Mouse (Mus musculus) heart, adult 2 months (tissue): ENCODE measurements around the gene Camk1d. TPM values are rescaled to one million over a fixed set of nuclear protein-coding genes. Genes with fewer than 3 reads are reported as not detected.

ENCODE experiments used
- DNase-seq, 2 experiments: peaks; one replicate each; pipeline ENCODE4 v3.0.0; 2021
- H3K27ac ChIP-seq: fragments of 200-600 bp; 2 replicates; pipeline ENCODE4 v1.8.1; 2022
- H3K27me3 ChIP-seq: fragments of 200-500 bp; 2 replicates; pipeline ENCODE4 v1.6.1; 2012; ENCODE audit warnings: mild to moderate bottlenecking, low read length, inconsistent platforms, mixed read lengths; ENCODE audit not compliant: control insufficient read depth, insufficient read depth
- H3K36me3 ChIP-seq: fragments of 200-500 bp; 2 replicates; pipeline ENCODE4 v1.6.1; 2012; ENCODE audit warnings: low read length, inconsistent platforms; ENCODE audit not compliant: control insufficient read depth, insufficient read depth
- H3K4me1 ChIP-seq: fragments of 200-500 bp; 2 replicates; pipeline ENCODE4 v1.6.1; 2011; ENCODE audit warnings: low read length; ENCODE audit not compliant: control insufficient read depth, insufficient read depth
- H3K4me3 ChIP-seq: fragments of 200-600 bp; 2 replicates; pipeline ENCODE4 v1.8.1; 2022
- H3K79me2 ChIP-seq: fragments of 200-500 bp; replicated peaks from 2 replicates; pipeline ENCODE4 v1.6.1; 2012; ENCODE audit warnings: mild to moderate bottlenecking, inconsistent platforms, low read length, moderate library complexity, mixed read lengths; ENCODE audit not compliant: control insufficient read depth, insufficient read depth
- H3K9ac ChIP-seq: fragments of 200-500 bp; 2 replicates; pipeline ENCODE4 v1.6.1; 2012; ENCODE audit warnings: low read depth, mild to moderate bottlenecking, control low read depth, inconsistent platforms, low read length, mixed read lengths
- CTCF ChIP-seq: fragments of 200-600 bp; IDR thresholded peaks from 2 replicates; pipeline ENCODE4 v1.8.1; 2022; ENCODE audit warnings: antibody characterized with exemption, mild to moderate bottlenecking, moderate library complexity
- EP300 ChIP-seq: fragments of 200-500 bp; IDR thresholded peaks from 2 replicates; pipeline ENCODE4 v1.6.1; 2011; ENCODE audit warnings: low read depth, low read length, control low read depth; ENCODE audit not compliant: insufficient read depth
- POLR2A ChIP-seq: fragments of 200-500 bp; IDR thresholded peaks from 2 replicates; pipeline ENCODE4 v1.6.1; 2011; ENCODE audit warnings: mild to moderate bottlenecking, low read depth, low read length, control low read depth; ENCODE audit not compliant: insufficient read depth
- WGBS: fragments of 180-500 bp; shearing (Covaris S2); methylation state at CpG from one replicate; pipeline ENCODE4 v1.1.7; 2018; 5-methylcytosine and 5-hydroxymethylcytosine counted together
- intact Hi-C: fragments of 180-260 bp; cut with DNase I; formaldehyde crosslinking; loops from one replicate; pipeline ENCODE4 v1.15.1; 2025
- polyA plus RNA-seq: library from polyadenylated mRNA; depleted of rRNA; stranded (reverse); fragments of >200 nt; gene quantifications from 2 replicates; pipeline ENCODE4 v1.2.3, GENCODE M21; 2012
- total RNA-seq, 2 experiments: library from RNA; stranded (reverse); gene quantifications; 2 replicates each; pipeline ENCODE4 v1.2.3; 2021

Gene Camk1d
- total and polyA plus RNA-seq, 3 experiments = 2.5 to 4.9 (median 4.3) TPM

- intact Hi-C loops = no loop called here
- 89% methylated on average over 4 of the region's 4 CpGs for WGBS
- H3K4me3 ChIP-seq = no peak overlapping the region
- H3K27me3 ChIP-seq = no peaks in the 10 kb centered on the region
- H3K4me1 ChIP-seq = no peaks in the 10 kb centered on the region
- H3K36me3 ChIP-seq = no peaks in the 10 kb centered on the region
- TF ChIP-seq POLR2A (no peak), CTCF (no peak), EP300 (no peak)
- no peak overlapping the region for H3K9ac ChIP-seq
- no peak for DNase-seq
- H3K27ac ChIP-seq = no peak overlapping the region
- no peaks in the 10 kb centered on the region for H3K79me2 ChIP-seq
These were observed 30.9 kb downstream of the Camk1d start for GRCm38 (mm10) chr2:5683366-5683765.

GRCm38 (mm10) chr2:5681909-5682308, 32.4 kb downstream of the Camk1d start:
- intact Hi-C loops = no loop called here
- Histone ChIP-seq H3K27me3 (no peaks in the 10 kb centered on the region), H3K36me3 (no peaks in the 10 kb centered on the region), H3K27ac (no peak overlapping the region), H3K4me3 (no peak overlapping the region), H3K4me1 (no peaks in the 10 kb centered on the region), H3K79me2 (no peaks in the 10 kb centered on the region), H3K9ac (no peak overlapping the region)
- WGBS = 80% methylated on average over 8 of the region's 8 CpGs
- TF ChIP-seq POLR2A = no peak
- no peak for TF ChIP-seq CTCF
- TF ChIP-seq EP300 = no peak
- no peak for DNase-seq

GRCm38 (mm10) chr2:5681302-5681701, 33.0 kb downstream of the Camk1d start:
- 56% methylated on average over 7 of the region's 7 CpGs for whole genome bisulfite sequencing
- Histone ChIP-seq H3K4me3 (no peak overlapping the region), H3K27ac (no peak overlapping the region), H3K4me1 (no peaks in the 10 kb centered on the region), H3K79me2 (no peaks in the 10 kb centered on the region), H3K36me3 (no peaks in the 10 kb centered on the region), H3K27me3 (no peaks in the 10 kb centered on the region), H3K9ac (no peak overlapping the region)
- intact Hi-C loops = no loop called here
- TF ChIP-seq EP300 (no peak), CTCF (no peak), POLR2A (no peak)
- DNase-seq = no peak

DNA sequence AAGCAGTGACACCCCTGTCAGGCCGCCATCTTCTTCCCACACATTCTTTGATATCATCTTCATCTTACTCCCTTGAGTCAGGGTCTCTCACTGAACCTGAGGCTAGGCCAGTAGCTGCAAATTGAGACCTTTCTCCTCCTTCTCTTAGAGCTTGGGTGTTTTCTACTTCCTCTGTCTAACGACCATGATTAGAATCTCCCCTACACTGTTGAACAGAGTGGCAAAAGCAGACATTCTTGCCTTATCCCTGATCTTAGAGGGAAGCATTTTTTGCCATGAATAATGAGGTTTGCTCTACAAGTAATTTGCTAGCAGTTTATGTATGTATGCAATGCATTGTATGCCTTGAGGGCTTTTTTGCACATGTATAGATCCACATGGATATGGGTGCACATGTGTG, 35.3 kb downstream of the Camk1d start:
- intact Hi-C loops = no loop called here

GRCm38 (mm10) chr2:5677472-5677871, 36.8 kb downstream of the Camk1d start:
- Histone ChIP-seq H3K4me1 (peaks cover 2% of the 10 kb centered on the region), H3K27me3 (no peaks in the 10 kb centered on the region), H3K79me2 (no peaks in the 10 kb centered on the region), H3K36me3 (no peaks in the 10 kb centered on the region), H3K4me3 (no peak overlapping the region), H3K27ac (no peak overlapping the region), H3K9ac (no peak overlapping the region)
- intact Hi-C loops = no loop called here
- DNase-seq = no peak
- 68% methylated on average over 2 of the region's 2 CpGs for WGBS
- no peak for TF ChIP-seq POLR2A
- TF ChIP-seq CTCF = no peak
- no peak for TF ChIP-seq EP300

More for the DNA sequence above, 35.3 kb downstream of the Camk1d start:
- 78% methylated on average over 2 of the region's 2 CpGs for WGBS
- Histone ChIP-seq H3K9ac (no peak overlapping the region), H3K79me2 (no peaks in the 10 kb centered on the region), H3K36me3 (no peaks in the 10 kb centered on the region), H3K4me1 (no peaks in the 10 kb centered on the region), H3K4me3 (no peak overlapping the region), H3K27ac (no peak overlapping the region), H3K27me3 (no peaks in the 10 kb centered on the region)
- no peak for DNase-seq
- no peak for TF ChIP-seq CTCF
- TF ChIP-seq POLR2A = no peak
- no peak for TF ChIP-seq EP300

- no peak for TF ChIP-seq CTCF
- no peak for TF ChIP-seq EP300
- TF ChIP-seq POLR2A = no peak
- DNase-seq = no peak
- Histone ChIP-seq H3K27ac (no peak overlapping the region), H3K4me3 (no peak overlapping the region), H3K36me3 (no peaks in the 10 kb centered on the region), H3K4me1 (peaks cover 2% of the 10 kb centered on the region), H3K27me3 (no peaks in the 10 kb centered on the region), H3K9ac (no peak overlapping the region), H3K79me2 (no peaks in the 10 kb centered on the region)
- intact Hi-C loops = no loop called here
- 81% methylated on average over 8 of the region's 8 CpGs for WGBS
These were observed 37.5 kb downstream of the Camk1d start for GRCm38 (mm10) chr2:5676786-5677185.

DNA sequence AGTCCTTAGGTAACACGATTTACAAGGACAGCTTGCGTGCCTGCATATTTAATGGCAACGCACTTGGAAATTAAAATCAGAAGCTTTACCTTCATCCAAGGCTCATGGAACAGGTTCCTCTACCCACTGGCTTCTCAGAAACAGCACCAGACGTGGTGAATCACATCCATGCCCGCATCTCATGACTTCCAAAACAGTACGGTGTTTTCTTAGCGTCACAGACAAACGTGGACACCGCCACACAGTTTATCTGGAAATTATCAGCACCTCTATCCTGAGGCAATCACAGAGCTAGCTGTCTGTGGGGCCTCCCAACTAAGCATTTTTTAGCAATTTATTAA, 38.2 kb downstream of the Camk1d start:
- 58% methylated on average over 9 of the region's 9 CpGs for WGBS
- DNase-seq = no peak
- intact Hi-C loops = no loop called here
- no peaks in the 10 kb centered on the region for H3K36me3 ChIP-seq
- no peaks in the 10 kb centered on the region for H3K27me3 ChIP-seq
- TF ChIP-seq CTCF = no peak
- no peak for TF ChIP-seq POLR2A
- no peak for TF ChIP-seq EP300
- H3K79me2 ChIP-seq = no peaks in the 10 kb centered on the region
- H3K27ac ChIP-seq = no peak overlapping the region
- no peak overlapping the region for H3K4me3 ChIP-seq
- H3K4me1 ChIP-seq = peaks cover 2% of the 10 kb centered on the region
- no peak overlapping the region for H3K9ac ChIP-seq
